Mouse (Mus musculus) thymus, adult 2 months (tissue): ENCODE measurements around the gene C3.

Experiments used
- CTCF ChIP-seq: fragments of 200-500 bp; IDR thresholded peaks from 2 replicates; pipeline ENCODE4 v1.5.1; 2012; ENCODE audit warnings: mild to moderate bottlenecking, control low read depth, low read length, moderate library complexity, borderline replicate concordance; ENCODE audit not compliant: control insufficient read depth, poor library complexity, insufficient read depth; ENCODE audit errors: extremely low read depth
- POLR2A ChIP-seq: fragments of 200-500 bp; IDR thresholded peaks from 2 replicates; pipeline ENCODE4 v1.6.1; 2012; ENCODE audit warnings: mild to moderate bottlenecking, low read length, control low read depth, moderate library complexity; ENCODE audit not compliant: control insufficient read depth, poor library complexity, insufficient read depth; ENCODE audit errors: extremely low read depth

DNA sequence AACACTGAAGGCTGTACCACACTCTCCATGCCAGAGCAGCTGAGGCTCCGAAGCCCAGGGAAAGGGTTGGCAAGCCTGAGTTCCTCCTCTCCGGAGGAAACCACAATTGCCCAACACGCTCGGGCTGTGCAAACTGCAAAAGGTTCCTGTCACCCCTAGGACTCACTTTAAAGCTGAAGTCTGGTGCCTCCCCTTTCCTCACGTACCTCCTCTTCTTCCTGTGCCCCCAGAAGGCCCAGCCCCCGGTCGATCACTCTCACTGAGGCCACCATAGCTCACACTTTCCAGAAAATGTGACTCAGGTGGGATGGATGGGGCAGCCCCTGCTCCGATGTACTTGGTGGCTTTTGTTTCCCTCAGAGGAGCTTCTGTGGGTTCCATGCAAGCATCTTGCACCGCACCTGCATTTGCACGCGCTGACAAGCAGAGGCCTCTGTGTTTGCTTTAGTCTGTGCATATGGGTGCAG lies 33.9 kb downstream of the C3 start, which contains the start of gene Tnfsf14:
- peak; percentile 21; the same call in 1 of the 2 replicates for TF ChIP-seq CTCF
- 0 out of 2 replicates have a peak, but pooled peaks have one; percentile 35 for TF ChIP-seq POLR2A
